Mouse (Mus musculus): ENCODE measurements around the gene Nfia.

- TF ChIP-seq CTCF (IDR thresholded peaks at IDR 0.05; ENCODE audit: low read depth, low read length) (no peak), POLR2A (IDR thresholded peaks at IDR 0.05; ENCODE audit: borderline replicate concordance, low read depth, low read length) (no peak)
Observed at GRCm38 (mm10) chr4:97923248-97923647, 150.7 kb downstream of the Nfia start.

All from bone marrow macrophage, adult 2 months (primary cell).